Mouse (Mus musculus) CH12.LX (cell line): Measurements from ENCODE around the gene Cntfr. TPM values are rescaled to one million over a fixed set of nuclear protein-coding genes. Genes with fewer than 3 reads are reported as not detected.
"Not testable (repeated sequence)": the region's sequence is repeated elsewhere in the genome, so short reads cannot be mapped to it uniquely, and the experiment has no call there.

Experiments used
- DNase-seq: peaks from one replicate; pipeline ENCODE4 v3.0.0-alpha.2; 2013; ENCODE audit errors: extremely low read depth
- H3K27ac ChIP-seq: 2 replicates; pipeline ENCODE4 v1.5.1; 2012; ENCODE audit warnings: low read depth, mild to moderate bottlenecking, control low read depth, moderate library complexity; ENCODE audit not compliant: insufficient read depth
- H3K27me3 ChIP-seq: replicated peaks from 2 replicates; pipeline ENCODE3; 2012; ENCODE audit warnings: inconsistent platforms
- H3K36me3 ChIP-seq, 2 experiments: replicated peaks in 1 of 2; 2 replicates each; pipeline versions ENCODE3 to v1.6.1; 2012; ENCODE audit warnings: inconsistent platforms in 1 of 2, low read length in 1 of 2, mild to moderate bottlenecking in 1 of 2, mixed read lengths in 1 of 2, moderate library complexity in 1 of 2; ENCODE audit not compliant: control insufficient read depth in 1 of 2, insufficient read depth in 1 of 2
- H3K4me1 ChIP-seq, 2 experiments: 2 replicates each; pipeline ENCODE4 v1.6.1; 2012; ENCODE audit warnings: inconsistent platforms in 1 of 2, moderate library complexity in 1 of 2; ENCODE audit not compliant: insufficient read depth in 2 of 2, control insufficient read depth in 1 of 2
- H3K4me2 ChIP-seq: 2 replicates; pipeline ENCODE4 v1.6.1; 2012; ENCODE audit warnings: low read depth, mild to moderate bottlenecking, control low read depth; ENCODE audit not compliant: poor library complexity, insufficient read depth, severe bottlenecking
- H3K4me3 ChIP-seq, 3 experiments: fragments of 150-350 bp in 1 of 3; sonication (generic) in 1 of 3; replicated peaks in 1 of 3; 2 replicates each; pipeline versions ENCODE3 to v1.5.1; 2011 to 2012; ENCODE audit warnings: low read depth in 2 of 3, low read length in 2 of 3, mild to moderate bottlenecking in 2 of 3, moderate library complexity in 2 of 3, control low read depth in 1 of 3, improper control_type of control experiment in 1 of 3, inconsistent platforms in 1 of 3, mixed read lengths in 1 of 3; ENCODE audit not compliant: poor library complexity in 1 of 3
- H3K79me2 ChIP-seq: replicated peaks from 2 replicates; pipeline ENCODE4 v1.6.1; 2012; ENCODE audit warnings: mild to moderate bottlenecking, moderate library complexity; ENCODE audit not compliant: control insufficient read depth, poor library complexity, insufficient read depth, severe bottlenecking; ENCODE audit errors: extremely low read depth
- H3K9ac ChIP-seq: 2 replicates; pipeline ENCODE4 v1.6.1; 2012; ENCODE audit warnings: low read depth, mild to moderate bottlenecking, control low read depth, moderate library complexity; ENCODE audit not compliant: insufficient read depth
- H3K9me3 ChIP-seq: replicated peaks from 2 replicates; pipeline ENCODE3; 2012; ENCODE audit warnings: low read length, inconsistent platforms, mixed read lengths
- dilution Hi-C: fragments of 300-500 bp; cut with MboI; formaldehyde crosslinking; loops from 2 replicates; pipeline ENCODE4 v1.14.3; 2020; ENCODE audit warnings: low sequenced_read_pairs; ENCODE audit not compliant: extremely low pct_unique_long_range_greater_than_20kb, extremely low pct_ligation_motif_present
- in situ Hi-C: fragments of 300-500 bp; cut with MboI; formaldehyde crosslinking; loops from 3 replicates; pipeline ENCODE4 v1.14.3; 2019; ENCODE audit warnings: low sequenced_read_pairs, low pct_ligation_motif_present, low pct_unique_long_range_greater_than_20kb, mixed read lengths
- polyA plus RNA-seq: library from polyadenylated mRNA; unstranded; fragments of >175 nt; gene quantifications from 2 replicates; pipeline ENCODE4 v1.2.1, GENCODE M21; 2012; ENCODE audit warnings: low read depth; ENCODE audit not compliant: insufficient read length
- total RNA-seq, 2 experiments: library from RNA; depleted of rRNA; stranded (reverse); fragments of 300-350 nt in 1 of 2; fragments of >200 nt in 1 of 2; gene quantifications; 2 replicates each; pipeline ENCODE4 v1.2.3; 2012 to 2014

Cntfr gene
- total and polyA plus RNA-seq, 3 experiments: not detected

GRCm38 (mm10) chr4:41688562-41688961 lies 8.3 kb downstream of the Cntfr start:
- H3K9me3 ChIP-seq, dilution Hi-C loops, H3K4me1 ChIP-seq, H3K4me2 ChIP-seq, H3K27me3 ChIP-seq, H3K36me3 ChIP-seq, H3K9ac ChIP-seq, H3K27ac ChIP-seq, in situ Hi-C loops, H3K79me2 ChIP-seq, H3K4me3 ChIP-seq, DNase-seq: not testable (repeated sequence)

DNA sequence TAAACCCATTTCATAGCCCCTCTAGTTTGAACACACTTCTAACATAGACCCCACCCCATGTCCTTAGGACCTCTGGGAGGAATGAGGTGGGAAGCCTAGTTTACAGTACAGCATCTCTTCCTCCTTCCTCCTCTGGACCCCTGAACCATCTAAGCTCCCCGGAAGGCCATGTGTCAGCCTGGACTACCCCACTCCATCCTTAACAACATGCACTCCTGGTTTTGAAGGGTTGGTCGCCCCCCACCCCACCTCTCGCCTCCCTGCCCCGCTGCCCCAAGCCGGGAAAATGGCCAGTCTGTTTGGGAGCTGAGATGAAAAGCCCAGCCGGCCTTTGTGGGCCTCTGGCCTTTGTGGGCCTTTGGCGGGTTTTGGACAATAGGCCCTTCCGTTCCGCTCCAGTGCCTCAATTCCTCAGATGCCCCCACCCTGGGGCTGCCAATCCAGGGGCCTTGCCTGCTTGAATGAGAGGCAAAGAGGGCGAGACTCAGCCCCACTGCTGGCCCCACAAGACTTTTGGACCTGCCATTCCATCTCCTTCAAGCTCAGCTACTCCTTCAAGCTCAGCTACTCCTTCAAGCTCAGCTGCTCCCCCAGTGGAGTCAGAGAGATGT lies 10.9 kb downstream of the Cntfr start:
- H3K27me3 ChIP-seq: peaks cover 17% of the 10 kb centered on the region
- H3K9ac ChIP-seq, H3K27ac ChIP-seq, H3K4me2 ChIP-seq, H3K36me3 ChIP-seq, DNase-seq, H3K9me3 ChIP-seq, H3K79me2 ChIP-seq, dilution Hi-C loops, in situ Hi-C loops, H3K4me1 ChIP-seq, H3K4me3 ChIP-seq: not testable (repeated sequence)

DNA sequence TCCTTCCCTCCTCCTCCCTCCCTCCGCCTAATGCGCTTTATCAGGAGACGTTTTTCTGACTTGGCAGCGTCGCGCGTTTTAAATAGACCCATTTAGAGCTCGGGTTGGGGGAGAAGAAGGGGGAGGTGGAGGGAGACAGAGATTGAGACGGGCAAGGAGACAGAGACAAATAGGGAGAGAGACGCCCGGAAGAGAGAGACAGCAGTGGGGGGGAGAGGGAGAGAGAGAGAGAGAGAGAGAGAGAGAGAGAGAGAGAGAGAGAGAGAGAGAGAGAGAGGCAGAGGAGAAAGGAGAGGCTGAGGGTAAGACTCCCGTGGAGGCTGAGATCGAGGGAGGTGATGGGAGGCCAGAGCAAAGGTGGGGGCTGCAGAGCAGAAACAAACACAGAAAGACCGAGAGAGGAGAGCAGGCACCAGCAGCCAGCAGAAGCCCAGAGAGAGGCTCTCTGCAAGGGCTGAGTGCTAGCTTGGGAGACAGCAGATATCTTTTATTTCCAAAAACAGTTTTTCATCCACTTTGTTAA lies 11.9 kb downstream of the Cntfr start:
- in situ Hi-C loops, H3K36me3 ChIP-seq, H3K4me3 ChIP-seq, H3K9ac ChIP-seq, H3K4me2 ChIP-seq, H3K9me3 ChIP-seq, H3K79me2 ChIP-seq, H3K27ac ChIP-seq, H3K4me1 ChIP-seq, dilution Hi-C loops, DNase-seq: not testable (repeated sequence)
- H3K27me3 ChIP-seq: peaks cover 26% of the 10 kb centered on the region

- DNase-seq, H3K9me3 ChIP-seq, H3K27ac ChIP-seq, H3K79me2 ChIP-seq, H3K4me1 ChIP-seq, H3K4me3 ChIP-seq, in situ Hi-C loops, H3K4me2 ChIP-seq, H3K9ac ChIP-seq, dilution Hi-C loops, H3K36me3 ChIP-seq: not testable (repeated sequence)
- H3K27me3 ChIP-seq: peaks cover 32% of the 10 kb centered on the region
Measured at GRCm38 (mm10) chr4:41684131-41684930, 12.6 kb downstream of the Cntfr start.

GRCm38 (mm10) chr4:41683303-41683702 lies 13.6 kb downstream of the Cntfr start:
- H3K27me3 ChIP-seq: peaks cover 42% of the 10 kb centered on the region
- H3K4me1 ChIP-seq, in situ Hi-C loops, H3K4me2 ChIP-seq, H3K79me2 ChIP-seq, DNase-seq, H3K36me3 ChIP-seq, H3K27ac ChIP-seq, H3K9me3 ChIP-seq, H3K4me3 ChIP-seq, dilution Hi-C loops, H3K9ac ChIP-seq: not testable (repeated sequence)
